Mouse (Mus musculus): Measurements from ENCODE around the gene Nav2.

- TF ChIP-seq ZNF384 (IDR thresholded peaks at IDR 0.05; ENCODE audit: low read depth, low read length) (no peak), POLR2AphosphoS2 (IDR thresholded peaks at IDR 0.05; ENCODE audit: low read depth, low read length) (no peak), CTCF (conservative IDR thresholded peaks at IDR 0.05 in 1 of 2, IDR thresholded peaks at IDR 0.05 in 1 of 2; ENCODE audit: low read depth in 2 of 2, low read length in 2 of 2) (no peak), MAFK (IDR thresholded peaks at IDR 0.05; ENCODE audit: insufficient replicate concordance, low read length) (no peak), CHD1 (IDR thresholded peaks at IDR 0.05; ENCODE audit: low read depth, low read length) (no peak), POLR2A (IDR thresholded peaks at IDR 0.05; ENCODE audit: low read depth, low read length) (no peak), E2F4 (IDR thresholded peaks at IDR 0.05; ENCODE audit: insufficient replicate concordance, low read depth, low read length) (no peak)
Measured at GRCm38 (mm10) chr7:48883525-48884265, 24.8 kb upstream of the Nav2 start.
